Mouse (Mus musculus) C2C12 (cell line): ENCODE results near the gene Skap1.

ENCODE experiments used
- CEBPB ChIP-seq: IDR thresholded peaks from one replicate; pipeline ENCODE4 v1.6.1; 2011; ENCODE audit warnings: low read depth, mild to moderate bottlenecking, control low read depth, moderate library complexity
- CTCF ChIP-seq: IDR thresholded peaks from one replicate; pipeline ENCODE4 v1.5.1; 2011; ENCODE audit not compliant: control insufficient read depth, insufficient read depth, insufficient read length
- MAX ChIP-seq: IDR thresholded peaks from one replicate; pipeline ENCODE4 v1.6.1; 2011; ENCODE audit warnings: mild to moderate bottlenecking, control low read depth
- USF1 ChIP-seq: IDR thresholded peaks from one replicate; pipeline ENCODE4 v1.6.1; 2011; ENCODE audit warnings: low read depth, mild to moderate bottlenecking, control low read depth, moderate library complexity

DNA sequence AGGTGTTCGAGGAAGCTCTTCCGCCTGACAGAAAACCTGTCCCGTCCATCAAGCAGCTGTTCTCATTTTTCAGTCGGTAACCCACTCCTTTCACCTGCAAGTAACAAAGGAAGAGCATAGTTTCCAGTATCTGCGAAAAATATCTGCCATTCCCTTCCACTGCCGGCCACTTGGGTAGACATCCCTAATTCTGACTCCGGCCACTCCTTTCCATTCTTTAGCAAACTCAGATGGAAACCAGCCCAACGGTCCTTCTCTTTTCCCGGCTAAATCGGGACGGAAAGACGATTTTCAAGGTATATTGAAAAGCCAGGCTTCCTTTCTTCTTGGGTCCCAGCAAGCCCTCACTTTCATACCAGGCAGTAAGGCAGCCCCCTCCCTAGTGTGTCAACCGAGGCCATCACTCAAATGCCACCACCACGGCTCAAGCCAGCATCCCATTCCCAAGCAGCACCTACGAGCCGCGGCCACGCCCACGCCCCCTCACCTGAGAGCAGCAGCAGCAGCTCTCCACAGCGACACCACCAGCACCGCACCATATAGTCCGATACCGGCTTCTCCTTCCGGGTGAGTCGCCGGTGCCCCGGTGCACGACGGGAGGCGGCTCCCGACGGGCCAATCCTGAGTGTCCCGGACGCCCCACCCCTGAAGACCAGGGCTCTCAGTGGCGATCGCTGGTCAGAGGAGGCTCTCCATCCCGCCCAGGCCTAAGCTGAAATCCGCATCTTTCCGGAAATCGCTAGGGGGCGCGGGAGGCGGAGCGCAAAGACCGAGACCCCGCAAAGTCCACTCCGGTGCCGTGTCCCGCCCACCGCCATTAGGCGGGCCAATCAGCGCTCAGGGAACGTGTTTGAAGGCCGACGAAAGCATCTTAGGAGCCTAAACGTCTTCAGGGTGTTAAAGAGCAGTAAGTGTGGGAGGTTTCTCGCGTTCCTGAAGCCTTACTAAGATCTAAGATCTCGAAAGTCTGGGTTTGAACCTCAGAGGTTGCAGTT is 312.9 kb downstream of the Skap1 start, which contains the start of gene Snx11:
- TF ChIP-seq CTCF (peak; percentile 26), MAX (no peak), CEBPB (no peak), USF1 (no peak)
